Mouse (Mus musculus): ENCODE results near the gene Dnah9.

The Dnah9 gene

GRCm38 (mm10) chr11:65794428-65795219, 373.7 kb downstream of the Dnah9 start:
- DNase-seq (ENCODE audit: low read depth, low spot score): no peak

- DNase-seq (ENCODE audit: low read depth, low spot score): peak; percentile 96
Measured at GRCm38 (mm10) chr11:65788154-65788553, 380.2 kb downstream of the Dnah9 start, which contains the start of gene Map2k4. TSS of gene Map2k4 (minus strand) at chr11:65788297.

GRCm38 (mm10) chr11:65787421-65788151, 380.8 kb downstream of the Dnah9 start:
- DNase-seq (ENCODE audit: low read depth, low spot score): peak; percentile 44

GRCm38 (mm10) chr11:65786160-65786559, 382.2 kb downstream of the Dnah9 start:
- DNase-seq (ENCODE audit: low read depth, low spot score): no peak

GRCm38 (mm10) chr11:65781596-65781995, 386.8 kb downstream of the Dnah9 start:
- DNase-seq (ENCODE audit: low read depth, low spot score): no peak
